Mouse (Mus musculus) activated CD4-positive, CD25-positive, alpha-beta regulatory T cell, adult 4 months (primary cell): ENCODE results near the gene Gm17604. TPM values are rescaled to one million over a fixed set of nuclear protein-coding genes. Genes with fewer than 3 reads are reported as not detected.

Experiments used
- ATAC-seq: one replicate; pipeline ENCODE4 v1.8.0; 2017
- polyA plus RNA-seq, 2 experiments: library from polyadenylated mRNA; unstranded; fragments of 100-300 nt; shearing (Covaris generic); gene quantifications; one replicate each; pipeline ENCODE4 v1.2.1; 2017

Gm17604 gene
- not detected for polyA plus RNA-seq

DNA sequence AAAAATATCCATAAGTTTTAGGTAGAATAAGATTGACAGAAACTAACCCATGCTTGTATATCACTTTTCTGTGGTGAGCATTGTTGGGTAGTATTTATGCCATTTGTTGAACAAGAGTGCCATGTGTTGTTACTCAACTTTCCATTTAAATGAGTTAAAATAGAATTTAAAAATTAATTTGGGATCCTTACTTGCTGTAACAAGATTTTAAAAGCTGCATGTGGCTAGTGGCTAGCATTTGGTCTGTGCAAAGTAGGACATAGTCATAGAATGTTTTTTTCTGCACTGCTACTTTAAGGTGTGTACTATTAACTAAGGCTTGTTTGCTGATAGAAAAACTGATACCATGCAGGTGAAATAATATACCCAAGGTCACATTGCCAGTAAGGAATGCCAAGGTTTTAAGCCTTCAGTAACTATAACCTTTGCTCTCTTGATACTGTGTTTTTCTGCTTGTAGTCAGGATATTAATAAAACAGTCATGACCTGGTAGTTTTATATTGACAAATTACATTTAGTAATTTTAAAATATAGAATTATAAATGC lies at the start of gene Gm17604:
Gene Gm17604, minus strand, starts transcription at position 51 of the 546 bp plus-strand sequence.
- no peak for ATAC-seq

DNA sequence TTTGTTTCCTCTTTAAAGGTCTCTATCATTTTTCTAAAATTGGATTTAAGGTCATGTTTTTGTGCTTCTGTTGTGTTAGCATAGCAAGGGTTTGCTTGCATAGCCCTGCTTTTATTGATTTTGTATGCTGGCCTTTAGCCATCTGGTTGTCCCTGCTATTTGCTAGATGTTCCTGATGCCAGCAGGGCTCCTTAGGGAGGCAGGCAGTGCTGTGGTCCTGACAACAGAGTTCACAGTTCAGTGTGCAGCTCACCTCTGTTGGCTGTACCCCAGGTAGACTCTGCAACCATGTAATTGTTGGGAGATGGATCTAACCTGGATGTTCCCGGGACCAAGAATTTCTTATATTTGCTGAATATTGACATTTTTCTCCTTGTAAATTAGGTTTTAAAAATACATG lies 45.3 kb upstream of the Gm17604 start:
- no peak for ATAC-seq

DNA sequence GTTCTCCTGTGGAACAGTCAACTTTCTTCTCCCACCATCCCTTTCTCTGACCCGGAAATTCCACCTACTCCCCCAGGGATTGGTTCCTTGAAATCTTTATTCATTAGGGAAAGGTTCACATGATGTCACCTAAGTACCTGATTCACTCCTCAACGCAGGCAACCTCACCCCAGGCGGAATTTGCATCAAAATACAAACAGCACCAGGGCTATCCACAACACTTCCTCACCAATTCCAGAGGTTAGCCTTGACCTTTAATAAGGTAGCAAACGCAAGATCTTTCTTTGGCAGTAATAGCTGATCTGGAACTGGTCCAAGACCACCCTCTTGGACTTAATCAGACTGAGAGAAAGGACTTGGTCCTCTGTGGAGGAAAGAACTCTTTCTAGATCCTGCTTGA lies 1.5 kb downstream of the Gm17604 start:
- no peak for ATAC-seq

DNA sequence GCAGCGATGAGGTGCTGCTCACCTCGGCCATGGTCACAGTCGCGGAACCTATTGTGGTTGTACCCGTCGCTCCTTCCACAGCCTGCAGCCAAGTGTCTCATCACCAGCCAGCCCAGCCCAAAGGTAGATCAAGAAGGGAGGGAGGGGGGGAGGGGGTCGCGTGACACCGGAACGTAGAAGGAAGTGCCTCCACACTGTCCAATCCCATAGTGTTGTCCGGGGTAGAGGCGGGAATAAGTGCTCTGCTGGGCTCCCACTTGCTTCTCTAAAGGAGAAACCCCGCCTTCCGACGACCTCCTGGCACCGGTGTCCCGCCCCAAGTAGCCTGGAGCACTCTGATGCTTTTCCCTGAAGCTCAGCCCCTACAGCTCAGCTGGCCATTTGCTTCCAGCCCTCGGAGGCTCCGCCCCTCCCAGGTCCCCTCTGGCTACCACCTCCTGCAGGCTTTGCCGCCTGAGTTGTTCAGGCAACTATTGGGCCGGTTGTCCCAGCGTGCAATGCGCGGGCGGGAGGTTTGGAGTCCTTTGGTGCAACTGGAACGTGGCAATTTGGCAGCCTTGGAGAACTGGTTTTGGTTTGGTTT lies 24.3 kb downstream of the Gm17604 start, which contains the start of the genes Mospd2 and Fancb:
Gene Mospd2, minus strand, starts transcription at position 183 of the 583 bp plus-strand sequence.
Gene Fancb, plus strand, starts transcription at position 400 of the 583 bp plus-strand sequence.
- peak; percentile 91 for ATAC-seq

DNA sequence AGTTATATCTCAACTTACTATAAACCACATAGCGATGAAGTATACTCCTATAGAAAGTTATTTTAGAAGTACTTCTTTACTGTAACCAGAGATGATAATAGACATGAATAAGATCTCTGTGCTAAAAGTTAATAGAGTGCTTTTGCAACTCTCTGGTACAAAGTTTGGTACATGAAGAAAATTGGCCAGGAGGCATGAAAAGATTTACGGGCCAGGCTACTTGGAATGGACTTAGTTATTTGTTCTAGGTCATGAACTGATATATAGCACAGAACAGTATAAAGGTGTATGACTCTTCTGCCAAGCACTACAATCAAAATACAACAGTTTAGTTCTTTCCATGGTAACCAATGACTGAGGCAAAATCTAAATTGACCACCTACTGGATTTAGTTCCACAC lies 25.8 kb downstream of the Gm17604 start:
- no peak for ATAC-seq

DNA sequence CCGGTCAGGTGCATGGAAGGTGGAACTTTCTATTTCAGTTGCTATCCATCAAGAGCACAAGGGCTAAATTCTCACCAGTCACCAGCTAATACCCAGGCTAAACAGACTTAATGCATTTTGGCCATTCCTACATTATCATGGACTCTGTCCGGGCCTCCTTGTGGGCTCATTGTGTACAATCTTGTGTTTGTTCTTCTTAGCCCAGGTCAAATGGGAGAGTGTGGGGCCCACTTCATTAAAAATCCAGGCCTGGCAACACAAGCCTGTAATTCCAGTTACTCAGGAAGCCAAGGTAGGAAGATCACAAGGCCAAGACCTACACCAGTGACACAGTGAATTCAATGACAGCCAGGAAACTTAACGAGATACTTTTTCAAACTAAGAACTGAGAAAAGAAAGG lies 33.4 kb downstream of the Gm17604 start:
- no peak for ATAC-seq

DNA sequence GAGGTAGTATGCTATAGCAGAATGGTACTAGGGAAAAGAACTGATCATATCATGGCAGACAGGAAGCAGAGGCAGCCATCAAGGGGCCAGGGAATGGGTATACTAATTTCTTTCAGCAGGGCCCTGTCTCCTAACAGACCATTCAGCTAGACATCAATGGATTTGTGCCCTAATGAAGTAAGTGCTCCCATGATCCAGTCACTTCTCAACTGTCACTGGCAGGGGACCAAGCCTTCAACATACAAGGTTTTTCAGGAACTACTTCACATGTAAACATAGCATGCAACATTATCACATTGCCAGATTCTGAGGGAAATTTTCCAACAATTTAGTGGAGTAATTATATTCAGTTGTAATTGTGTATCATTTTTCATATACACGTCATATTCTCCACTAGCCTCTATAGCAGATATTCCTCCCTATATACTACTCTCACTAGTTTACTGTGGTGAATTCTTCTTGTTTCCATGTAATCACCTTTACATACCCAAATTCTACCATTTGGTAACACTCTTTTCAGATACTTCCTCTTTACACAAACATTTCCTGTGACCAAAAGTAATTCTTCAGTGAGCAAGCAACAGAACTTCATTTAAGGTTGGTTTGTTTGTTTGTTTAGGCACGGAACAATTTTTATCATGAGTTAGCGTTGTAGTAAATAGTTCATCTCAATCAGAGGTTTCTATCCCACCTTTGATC lies 38.7 kb downstream of the Gm17604 start:
- ATAC-seq: no peak

Other genes with a start within 250 kb of the Gm17604 start
- 10 to 100 TPM; 16.5 to 16.8 TPM for gene Mospd2, start 24.5 kb downstream of the Gm17604 start, polyA plus RNA-seq
- 1 to 10 TPM; 2.3 to 4.9 TPM for gene Fancb, start 24.2 kb downstream of the Gm17604 start, polyA plus RNA-seq